Mouse (Mus musculus) lung, postnatal 25 days (tissue): ENCODE results near the gene Krt35.

Source experiments
- DNase-seq: peaks from one replicate; pipeline ENCODE4 v3.0.0; 2022; ENCODE audit warnings: low spot score

The Krt35 gene

GRCm38 (mm10) chr11:100096141-100096540 lies at the start of gene Krt35:
Krt35 (minus strand) TSS chr11:100096241.
- DNase-seq: no peak

- DNase-seq: peak; percentile 69
Observed at GRCm38 (mm10) chr11:100145104-100145503, 49.1 kb upstream of the Krt35 start.

- DNase-seq: no peak
Observed at GRCm38 (mm10) chr11:100140966-100141365, 44.9 kb upstream of the Krt35 start.

DNA sequence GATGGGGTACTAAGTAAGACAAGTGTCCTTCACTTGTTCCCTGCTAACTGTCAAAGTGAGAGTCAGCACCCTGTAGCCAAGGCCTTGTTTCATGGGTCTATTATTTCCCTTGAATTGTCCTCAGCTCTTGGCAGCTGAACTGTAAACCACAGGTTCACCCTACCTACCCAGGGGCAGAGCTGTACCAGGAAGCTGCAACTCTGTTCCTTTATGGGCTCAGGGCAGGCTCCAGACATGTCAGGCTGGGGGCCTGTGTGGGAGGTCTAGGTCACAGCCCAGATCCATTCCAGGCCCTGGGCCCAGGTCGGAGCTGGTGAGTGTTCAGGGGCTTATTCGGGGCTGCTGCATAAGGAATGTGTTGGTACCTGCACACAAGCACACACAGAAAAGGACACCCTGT lies 43.4 kb upstream of the Krt35 start:
- no peak for DNase-seq

- no peak for DNase-seq
Observed at GRCm38 (mm10) chr11:100138809-100139208, 42.8 kb upstream of the Krt35 start.

DNA sequence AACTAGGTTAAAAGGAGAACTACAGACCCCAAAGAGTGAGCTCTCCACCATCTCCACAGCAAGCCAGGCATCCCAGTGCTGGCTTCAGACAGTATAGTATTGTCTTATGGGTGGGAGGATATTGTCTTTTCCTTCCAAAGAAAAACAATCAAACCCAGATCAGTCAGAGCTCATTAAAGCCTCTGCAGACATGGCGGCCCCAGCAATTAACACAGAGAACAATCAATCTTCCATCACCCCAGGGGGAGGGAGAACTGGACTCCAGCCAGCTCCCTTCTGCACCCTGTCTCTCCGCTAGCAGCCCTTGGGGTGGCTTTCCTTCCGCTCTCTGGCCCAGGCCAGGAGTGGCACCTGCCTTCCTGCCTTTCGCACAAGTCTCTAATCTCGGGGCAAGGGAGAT lies 41.7 kb upstream of the Krt35 start:
- no peak for DNase-seq

DNA sequence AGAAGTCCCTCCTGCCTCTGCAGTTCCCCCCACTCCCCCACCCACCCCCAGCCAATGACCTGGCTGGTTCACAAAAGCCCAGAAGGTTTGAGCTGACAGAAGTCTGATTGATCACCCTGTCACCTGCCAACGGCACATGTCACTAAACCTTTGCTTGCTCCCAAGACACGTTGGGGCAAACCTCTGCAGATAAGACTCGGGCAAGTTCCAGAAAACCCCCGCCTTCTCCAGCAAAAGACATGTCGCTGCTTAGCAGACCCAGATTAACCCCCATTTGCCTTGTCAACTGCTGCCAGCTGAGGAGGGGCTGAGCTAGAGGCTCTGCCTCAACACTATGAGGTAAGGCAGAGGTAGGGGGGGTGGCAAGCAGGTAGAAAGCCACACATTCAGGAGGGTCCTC lies 40.5 kb upstream of the Krt35 start:
- DNase-seq: no peak

DNA sequence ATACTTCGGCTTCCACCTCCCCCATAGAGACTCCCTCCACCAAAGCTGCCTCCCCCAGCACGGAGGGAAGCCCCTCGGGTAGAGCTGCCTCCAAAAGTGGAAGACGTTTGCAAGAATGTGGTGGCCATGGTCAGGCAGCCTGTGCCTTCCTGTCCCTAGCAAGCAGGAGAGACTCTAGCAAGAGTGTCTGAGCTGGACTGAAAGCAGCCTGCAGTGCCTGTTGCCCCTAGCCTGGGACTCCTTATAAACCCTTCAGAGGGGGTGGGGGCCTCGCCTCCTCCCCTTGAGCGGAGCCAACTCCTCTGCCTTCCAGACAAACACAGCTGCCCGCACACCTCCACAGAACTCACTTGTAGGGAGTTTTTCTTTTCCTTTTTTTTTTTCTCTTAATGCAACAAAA lies 39.7 kb upstream of the Krt35 start, which contains the start of gene Krt15:
TSS of gene Krt15 (minus strand) at position 198 of the 400 bp plus-strand sequence.
- no peak for DNase-seq

DNA sequence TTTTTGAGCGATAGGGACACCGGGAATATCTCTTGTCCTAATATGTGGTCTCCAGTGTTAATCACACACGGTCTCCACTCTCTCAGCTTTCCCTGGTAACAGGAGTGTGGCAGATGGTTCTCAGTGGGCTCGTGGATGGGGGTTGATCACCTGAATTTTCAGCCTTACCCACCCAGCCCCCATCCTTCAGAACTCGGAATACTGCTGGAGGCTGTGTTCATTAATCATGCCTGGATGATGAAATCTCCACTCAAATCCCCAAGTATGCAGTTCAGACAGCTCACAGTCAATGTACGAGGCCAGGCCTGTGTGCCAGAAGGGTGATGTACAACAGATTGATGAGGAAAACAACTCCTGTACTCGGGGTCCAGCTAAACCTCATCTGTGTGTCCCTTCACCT lies 28.9 kb upstream of the Krt35 start:
- no peak for DNase-seq

- DNase-seq: no peak
Observed at GRCm38 (mm10) chr11:100121466-100121865, 25.4 kb upstream of the Krt35 start, which contains the start of gene Krt13. Krt13 (minus strand) TSS chr11:100121566.

GRCm38 (mm10) chr11:100120331-100120730 lies 24.3 kb upstream of the Krt35 start:
- peak; percentile 23 for DNase-seq

DNA sequence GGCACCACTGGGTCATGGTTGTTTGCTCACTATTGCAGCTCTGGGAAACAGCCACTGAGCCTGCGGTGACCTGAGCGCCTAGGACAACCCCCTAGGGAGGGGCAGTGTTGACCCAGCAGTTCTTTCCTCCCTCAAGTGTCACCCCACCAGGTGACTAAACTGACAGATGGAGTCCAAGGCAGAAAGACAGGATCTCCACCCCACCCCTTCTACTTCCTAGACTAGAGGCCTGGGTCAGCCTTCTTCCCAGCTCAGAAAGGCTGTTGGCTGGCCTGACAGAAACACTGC lies 17.6 kb upstream of the Krt35 start:
- DNase-seq: peak; percentile 52

DNA sequence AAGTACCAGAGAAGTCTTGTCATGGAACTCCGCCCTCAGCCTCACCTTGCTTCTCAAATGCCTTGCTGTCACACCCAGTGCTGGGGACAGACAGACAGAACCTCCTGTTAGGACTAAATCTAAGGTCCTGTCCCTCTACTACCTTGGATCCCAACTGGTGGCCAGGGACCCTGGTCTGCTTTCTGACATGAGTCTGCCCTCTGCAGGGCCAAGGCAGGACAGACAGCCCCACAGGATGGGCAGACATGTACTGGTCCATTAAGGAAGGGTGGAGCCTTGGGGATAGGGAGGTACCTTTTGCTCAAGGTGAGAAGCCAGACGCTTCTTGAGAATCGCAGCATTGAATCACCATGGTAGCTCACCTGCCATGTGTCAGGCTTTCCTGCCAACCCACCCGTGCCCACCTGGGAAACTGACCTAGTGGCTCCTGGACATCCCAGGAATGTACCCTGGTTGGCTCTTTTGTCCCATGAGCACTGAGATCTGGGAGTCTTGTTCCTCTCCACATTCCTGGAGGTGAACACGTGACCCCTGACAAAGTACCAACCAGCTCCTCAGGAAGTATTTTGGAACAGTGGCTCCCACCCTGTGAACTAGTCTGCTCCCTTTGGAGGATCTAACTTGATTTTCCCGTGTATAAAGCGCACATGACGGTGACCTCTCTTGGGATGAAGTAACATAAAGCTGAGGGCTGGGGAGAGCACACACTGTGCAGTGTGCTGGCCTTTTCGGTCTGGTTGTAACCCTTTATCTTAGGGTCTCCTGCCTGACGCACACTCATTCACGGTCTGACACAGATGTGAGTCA lies 17.1 kb upstream of the Krt35 start:
- DNase-seq: no peak

DNA sequence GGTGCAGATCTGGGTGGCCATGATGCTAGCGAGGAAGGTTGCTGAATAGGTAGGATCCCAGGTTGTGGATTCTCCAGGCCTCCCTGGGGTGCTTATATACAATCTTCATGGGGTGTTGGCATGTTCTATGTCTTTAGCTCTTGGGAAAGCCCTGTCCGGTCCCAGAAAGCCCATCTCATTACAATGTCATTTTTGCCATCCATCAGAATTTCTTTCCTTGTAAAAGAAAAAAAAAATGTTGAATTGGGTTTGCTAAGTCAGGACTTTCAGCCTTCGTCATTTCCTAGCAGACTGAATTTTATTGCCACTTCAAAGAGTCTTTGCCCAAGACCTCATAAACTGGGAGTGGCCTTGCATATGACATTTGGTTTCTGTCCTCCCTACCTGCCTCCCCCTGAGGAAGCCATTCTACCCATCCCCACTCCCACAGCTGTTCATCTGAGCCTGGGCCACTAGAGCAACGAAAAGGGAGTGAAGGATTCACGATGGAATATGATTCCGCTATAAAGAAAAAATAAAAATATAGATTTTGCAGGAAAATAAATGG lies 9.6 kb upstream of the Krt35 start, which contains the start of gene Krt36:
TSS of gene Krt36 (minus strand) at position 51 of the 547 bp plus-strand sequence.
- DNase-seq: no peak

DNA sequence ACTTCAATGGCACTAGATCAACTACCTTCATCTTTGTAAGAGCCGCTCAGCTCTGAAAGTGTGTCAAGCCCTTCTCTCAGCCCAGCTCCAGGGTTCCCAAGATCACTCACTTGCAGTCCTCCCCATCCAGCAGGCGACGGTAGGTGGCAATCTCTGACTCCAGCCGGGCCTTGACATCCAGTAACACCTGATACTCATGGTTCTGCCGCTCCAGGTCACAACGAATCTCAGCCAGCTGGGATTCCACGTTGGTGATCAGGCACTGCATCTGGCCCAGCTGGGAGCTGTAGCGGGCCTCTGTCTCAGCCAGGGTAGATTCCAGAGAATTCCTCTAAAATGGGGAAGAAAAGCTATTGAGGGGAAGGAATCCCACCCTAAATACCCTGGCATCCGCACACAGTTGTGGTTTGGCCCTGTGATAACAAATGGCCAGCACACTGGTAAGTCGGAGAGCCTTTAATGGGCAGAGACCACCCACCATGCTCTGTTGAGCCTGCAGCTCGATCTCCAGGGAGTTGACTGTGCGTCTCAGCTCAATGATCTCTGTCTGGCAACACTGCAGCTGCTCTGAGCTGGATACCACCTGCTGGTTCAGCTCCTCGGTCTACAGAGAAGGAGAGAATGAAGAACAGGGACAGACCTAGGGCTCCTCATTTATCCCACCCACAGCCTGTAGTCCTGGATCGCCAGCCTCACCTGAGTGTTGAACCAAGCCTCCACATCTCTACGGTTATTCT lies 6.8 kb upstream of the Krt35 start:
- DNase-seq: no peak

- DNase-seq: no peak
Observed at GRCm38 (mm10) chr11:100100391-100100790, 4.3 kb upstream of the Krt35 start.

DNA sequence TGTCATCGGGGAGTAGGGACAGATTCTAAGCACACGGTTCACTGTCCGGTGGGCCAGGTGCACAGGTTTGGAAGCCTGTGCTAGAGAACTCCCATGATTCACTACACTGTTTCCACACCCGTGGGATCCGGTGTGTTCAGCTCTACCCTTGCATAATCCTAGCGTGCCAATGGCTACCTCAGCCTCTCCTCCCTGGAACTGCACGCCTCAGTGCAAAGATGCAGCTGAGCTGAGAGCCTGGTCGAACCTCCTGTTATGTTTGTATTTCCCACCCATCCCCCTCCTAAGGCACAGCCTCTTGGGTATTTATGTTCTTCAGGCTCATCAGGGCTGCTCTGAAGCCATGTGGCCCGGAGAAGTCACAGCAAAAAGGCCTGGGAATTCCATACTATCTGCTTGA lies 1.8 kb upstream of the Krt35 start:
- DNase-seq: no peak

DNA sequence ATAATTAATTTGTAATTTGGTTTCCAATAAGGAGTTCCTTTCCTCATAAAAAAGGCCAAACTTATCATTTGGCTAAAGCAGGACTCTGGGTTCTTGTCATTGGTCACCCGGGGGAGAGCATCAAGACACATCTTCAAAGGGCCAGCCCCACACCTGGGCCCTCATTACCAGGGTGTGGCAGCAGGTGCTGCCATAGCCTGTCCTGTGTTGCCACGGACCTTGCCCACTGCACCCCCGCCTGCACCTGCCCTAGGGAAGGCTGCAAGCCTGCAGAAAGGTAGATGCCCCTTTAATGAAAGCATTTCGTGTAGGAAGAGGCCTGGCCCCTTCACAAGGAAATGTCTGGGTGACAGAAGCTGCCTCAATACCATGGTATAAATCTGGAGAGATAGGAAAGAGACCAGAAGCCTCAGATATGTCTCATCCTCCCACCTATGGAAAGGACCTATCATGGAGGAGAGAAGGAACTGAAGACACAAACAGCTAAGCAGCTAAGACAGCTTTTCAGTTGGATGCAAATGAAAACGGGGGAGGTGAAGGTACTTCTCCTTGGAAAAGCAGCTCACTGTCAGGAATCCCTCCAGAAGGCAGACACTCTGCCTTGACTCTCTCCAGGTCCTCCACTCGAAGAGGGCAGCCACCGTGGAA lies 7.5 kb downstream of the Krt35 start:
- no peak for DNase-seq

DNA sequence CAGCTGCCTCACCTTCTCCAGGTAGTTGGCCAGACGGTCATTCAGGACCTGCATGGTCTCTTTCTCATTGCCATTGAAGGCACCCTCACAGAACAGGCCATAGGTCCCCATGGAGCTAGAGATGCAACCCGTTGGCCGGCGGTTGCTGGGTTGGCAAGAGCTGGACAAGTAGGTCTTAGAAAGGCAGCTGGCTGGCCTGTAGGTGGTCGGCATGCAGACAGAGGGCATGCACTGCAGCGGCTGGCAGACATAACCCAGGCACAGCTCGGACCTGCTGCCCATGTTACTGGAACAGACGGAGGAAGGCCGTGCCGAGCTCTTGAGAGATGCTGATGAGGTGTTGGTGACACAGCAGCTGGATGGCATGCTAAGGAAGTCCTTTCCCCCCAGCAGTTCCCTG lies 8.2 kb downstream of the Krt35 start, which contains the start of gene Krt32:
TSS of gene Krt32 (minus strand) at position 366 of the 400 bp plus-strand sequence.
- no peak for DNase-seq

GRCm38 (mm10) chr11:100073873-100074272 lies 22.2 kb downstream of the Krt35 start:
- DNase-seq: no peak

GRCm38 (mm10) chr11:100067293-100068036 lies 28.6 kb downstream of the Krt35 start:
- DNase-seq: peak; percentile 69
